30 mouse cellular contexts compared by ENCODE assay signal in the genomic region with DNA sequence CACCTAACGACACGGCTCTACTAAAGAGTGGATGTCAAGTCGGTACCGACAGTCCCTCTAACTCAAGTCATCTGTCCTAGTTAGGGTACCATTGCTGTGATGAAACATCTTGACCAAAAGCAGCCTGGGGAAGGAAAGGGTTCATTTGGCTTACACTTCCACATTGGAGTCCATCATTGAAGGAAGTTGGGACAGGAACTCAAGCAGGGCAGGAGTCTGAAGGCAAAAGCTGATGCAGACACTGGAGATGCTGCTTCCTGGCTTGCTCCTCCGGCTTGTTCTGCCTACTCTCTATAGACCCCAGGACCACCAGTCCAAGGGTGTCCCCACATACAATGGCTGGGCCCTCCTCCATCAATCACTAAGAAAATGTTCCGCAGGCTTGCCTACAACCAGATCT. TPM values are rescaled to one million over a fixed set of nuclear protein-coding genes. Genes with fewer than 3 reads are reported as not detected.
"Had no signal": no experiment of that assay in that cellular context is flagged by ENCODE, and none has a peak within 500 bp of the region (broad histone marks: within the 10 kb centered on the region; RNA-seq: fewer than 3 reads in every experiment).

No protein-coding gene starts in this region.

- H3K9ac ChIP-seq: embryonic facial prominence, embryonic 12.5 days; embryonic facial prominence, embryonic 13.5 days; embryonic facial prominence, embryonic 15.5 days; forebrain, embryonic 12.5 days; forebrain, embryonic 13.5 days; forebrain, embryonic 15.5 days had no signal

- H3K9me3 ChIP-seq: embryonic facial prominence, embryonic 10.5 days; embryonic facial prominence, embryonic 12.5 days; embryonic facial prominence, embryonic 13.5 days; embryonic facial prominence, embryonic 15.5 days; forebrain, embryonic 10.5 days; forebrain, embryonic 12.5 days; forebrain, embryonic 13.5 days; forebrain, embryonic 15.5 days had no signal

- H3K27me3 ChIP-seq: embryonic facial prominence, embryonic 12.5 days; embryonic facial prominence, embryonic 13.5 days; embryonic facial prominence, embryonic 15.5 days; forebrain, embryonic 12.5 days; forebrain, embryonic 13.5 days; forebrain, embryonic 15.5 days had no signal

- H3K27ac ChIP-seq: embryonic facial prominence, embryonic 10.5 days; embryonic facial prominence, embryonic 12.5 days; embryonic facial prominence, embryonic 13.5 days; embryonic facial prominence, embryonic 15.5 days; forebrain, embryonic 10.5 days; forebrain, embryonic 12.5 days; forebrain, embryonic 13.5 days; forebrain, embryonic 15.5 days; gastrocnemius, adult 2 months; heart, adult 2 months had no signal

- H3K4me2 ChIP-seq: embryonic facial prominence, embryonic 12.5 days; embryonic facial prominence, embryonic 13.5 days; embryonic facial prominence, embryonic 15.5 days; forebrain, embryonic 12.5 days; forebrain, embryonic 13.5 days; forebrain, embryonic 15.5 days had no signal

- ATAC-seq: forebrain, embryonic 13.5 days; forebrain, embryonic 14.5 days; forebrain, embryonic 15.5 days; forebrain, embryonic 16.5 days had no signal

- H3K4me1 ChIP-seq: embryonic facial prominence, embryonic 10.5 days; embryonic facial prominence, embryonic 12.5 days; embryonic facial prominence, embryonic 13.5 days; embryonic facial prominence, embryonic 15.5 days; forebrain, embryonic 10.5 days; forebrain, embryonic 12.5 days; forebrain, embryonic 13.5 days; forebrain, embryonic 15.5 days had no signal

- H3K4me3 ChIP-seq: embryonic facial prominence, embryonic 10.5 days; embryonic facial prominence, embryonic 12.5 days; embryonic facial prominence, embryonic 13.5 days; embryonic facial prominence, embryonic 15.5 days; erythroblast, embryonic 14.5 days; forebrain, embryonic 10.5 days; forebrain, embryonic 12.5 days; forebrain, embryonic 13.5 days; forebrain, embryonic 15.5 days; gastrocnemius, adult 2 months; heart, adult 2 months had no signal

- DNase-seq: cerebellum, adult 18-20 months; cerebellum, adult 2 months; cerebellum, adult 8-10 months; cerebellum, adult 9-10 months; cerebellum, adult 9-11 months; cerebellum, postnatal 10 days; cerebellum, postnatal 14 days; cerebellum, postnatal 25 days; cerebellum, postnatal 36 days; embryo, embryonic 11 days; gastrocnemius, adult 2 months; gastrocnemius, postnatal 10 days; gastrocnemius, postnatal 14 days; gastrocnemius, postnatal 25 days; gastrocnemius, postnatal 36 days; heart, adult 18-20 months; heart, adult 2 months had no signal

RNA-seq across cellular contexts. Expression of a gene that starts 16.2 kb away (rescaled TPM):
- total RNA-seq: common myeloid progenitor, adult 5-6 weeks; granulocyte monocyte progenitor cell, adult 5-6 weeks had no signal

RNA-seq across cellular contexts. Expression of a gene that starts 16.5 kb away (rescaled TPM):
- polyA plus RNA-seq: erythroblast, embryonic 14.5 days had no signal
